Mouse (Mus musculus) neural tube, embryonic 12.5 days (tissue): ENCODE results near the gene Mrgpra4. TPM values are rescaled to one million over a fixed set of nuclear protein-coding genes. Genes with fewer than 3 reads are reported as not detected.

Source experiments
- ATAC-seq: fragments of 200-750 bp; cut with Nextera tagmentation; 2 replicates; pipeline ENCODE4 v1.8.0; 2017; ENCODE audit warnings: low read depth, mild to moderate bottlenecking, moderate TSS enrichment, moderate library complexity; ENCODE audit not compliant: low FRiP score
- H3K27ac ChIP-seq: fragments of 300-500 bp; sonication (generic); 2 replicates; pipeline ENCODE4 v1.5.1; 2016
- H3K27me3 ChIP-seq: fragments of 300-500 bp; sonication (generic); replicated peaks from 2 replicates; pipeline ENCODE4 v1.6.1; 2016; ENCODE audit warnings: mild to moderate bottlenecking
- H3K36me3 ChIP-seq: fragments of 300-500 bp; sonication (generic); 2 replicates; pipeline ENCODE4 v1.6.1; 2016; ENCODE audit warnings: mild to moderate bottlenecking
- H3K4me1 ChIP-seq: fragments of 300-500 bp; sonication (generic); 2 replicates; pipeline ENCODE4 v1.6.1; 2016
- H3K4me2 ChIP-seq: fragments of 300-500 bp; sonication (generic); replicated peaks from 2 replicates; pipeline ENCODE4 v1.6.1; 2016; ENCODE audit warnings: mild to moderate bottlenecking
- H3K4me3 ChIP-seq: fragments of 300-500 bp; sonication (generic); 2 replicates; pipeline ENCODE4 v1.5.1; 2016
- H3K9ac ChIP-seq: fragments of 300-500 bp; sonication (generic); 2 replicates; pipeline ENCODE4 v1.6.1; 2016; ENCODE audit warnings: mild to moderate bottlenecking
- H3K9me3 ChIP-seq: fragments of 300-500 bp; sonication (generic); 2 replicates; pipeline ENCODE4 v1.6.1; 2016; ENCODE audit warnings: mild to moderate bottlenecking
- WGBS: fragments of 180-500 bp; shearing (Covaris S2); methylation state at CpG from one replicate; pipeline ENCODE4 v1.1.7; 2016; 5-methylcytosine and 5-hydroxymethylcytosine counted together
- polyA plus RNA-seq: library from polyadenylated mRNA; unstranded; fragments of >200 nt; fragmentation: Nextera tagmentation; extraction: Ambion mirVana; gene quantifications from 2 replicates; pipeline ENCODE4 v1.2.1, GENCODE M21; 2016

The Mrgpra4 gene
- not detected in 2 replicates for polyA plus RNA-seq

DNA sequence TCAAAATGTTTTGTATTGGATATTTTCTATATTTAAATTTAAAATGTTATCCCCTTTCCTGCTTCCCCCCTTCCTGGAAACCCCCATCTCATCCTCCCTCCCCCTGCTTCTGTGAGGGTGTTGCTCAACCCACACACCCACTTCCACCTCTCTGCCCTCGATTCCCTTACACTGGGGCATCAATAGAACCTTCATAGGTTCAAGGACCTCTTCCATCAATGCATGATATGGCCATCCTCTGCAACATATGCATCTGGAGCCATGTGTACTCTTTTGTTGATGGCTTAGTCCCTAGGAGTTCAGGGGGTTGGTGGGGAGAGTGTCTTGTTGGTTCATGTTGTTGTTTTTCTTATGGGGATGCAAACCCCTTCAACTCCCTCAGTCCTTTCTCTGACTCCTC, at the start of gene Mrgpra4:
Gene Mrgpra4, minus strand, starts transcription at position 101 of the 400 bp plus-strand sequence.
- Histone ChIP-seq H3K27me3 (no peaks in the 10 kb centered on the region), H3K4me3 (no peak within 1 kb of the TSS), H3K9me3 (peaks cover 6% of the 10 kb centered on the region; the same call in 1 of the 2 replicates), H3K4me2 (no peak within 1 kb of the TSS), H3K27ac (no peak within 1 kb of the TSS), H3K4me1 (no peaks in the 10 kb centered on the region), H3K9ac (no peak within 1 kb of the TSS), H3K36me3 (no peaks in the 10 kb centered on the region)
- no peak for ATAC-seq
- 71% methylated on average over 1 of the region's 1 CpGs for WGBS

DNA sequence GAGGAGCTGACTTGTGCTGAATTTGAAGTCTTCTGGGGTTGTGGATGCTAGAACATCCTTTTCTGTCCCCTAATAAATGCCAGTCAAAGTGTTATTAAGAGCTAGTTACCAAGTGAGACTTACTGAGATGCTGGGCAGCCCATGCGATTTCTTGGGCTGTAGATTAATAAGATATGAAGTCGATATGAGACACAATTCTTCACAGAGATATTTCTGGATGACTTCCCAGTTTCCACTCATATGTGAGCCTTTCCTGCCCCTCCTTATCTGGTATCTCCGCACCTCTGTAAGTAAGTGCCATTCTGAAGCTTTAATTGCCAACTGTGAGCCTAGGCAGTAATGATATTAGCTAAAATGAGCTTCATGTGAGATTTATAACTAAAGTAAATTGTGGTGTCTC, 45.6 kb upstream of the Mrgpra4 start, which contains the start of gene Mrgprx1:
Gene Mrgprx1, minus strand, starts transcription at position 101 of the 400 bp plus-strand sequence.
- Histone ChIP-seq H3K9ac (no peak within 1 kb of the TSS), H3K9me3 (0 out of 2 replicates have a peak, but pooled peaks cover 4% of the 10 kb centered on the region), H3K4me3 (no peak within 1 kb of the TSS), H3K4me2 (no peak within 1 kb of the TSS), H3K36me3 (no peaks in the 10 kb centered on the region), H3K27me3 (no peaks in the 10 kb centered on the region), H3K27ac (no peak within 1 kb of the TSS), H3K4me1 (no peaks in the 10 kb centered on the region)
- no peak for ATAC-seq
- WGBS = 91% methylated on average over 3 of the region's 3 CpGs

DNA sequence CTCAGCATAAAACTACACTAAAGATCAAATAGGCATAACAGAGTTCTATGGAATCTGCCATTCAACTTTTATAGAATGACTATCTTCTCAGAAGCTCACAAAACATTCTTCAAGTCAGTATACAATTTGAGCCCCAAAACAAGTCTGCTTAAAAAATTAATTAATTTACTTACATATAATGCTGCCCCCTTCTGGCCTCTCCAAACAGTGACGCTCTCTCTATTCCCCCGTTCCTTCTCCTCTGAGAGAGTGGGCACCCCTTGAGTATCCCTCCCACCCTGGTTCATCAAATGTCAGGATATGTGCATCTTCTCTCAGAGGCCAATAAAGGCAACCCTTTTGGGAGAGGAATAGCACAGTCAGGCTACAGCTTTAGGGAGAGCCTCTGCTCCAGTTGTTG, 36.0 kb upstream of the Mrgpra4 start:
- Histone ChIP-seq H3K27me3 (no peaks in the 10 kb centered on the region), H3K9me3 (no peaks in the 10 kb centered on the region), H3K4me1 (no peaks in the 10 kb centered on the region), H3K4me2 (no peak overlapping the region), H3K36me3 (no peaks in the 10 kb centered on the region), H3K9ac (no peak overlapping the region), H3K4me3 (no peak overlapping the region), H3K27ac (no peak overlapping the region)
- WGBS = 60% methylated on average over 2 of the region's 2 CpGs
- no peak for ATAC-seq

DNA sequence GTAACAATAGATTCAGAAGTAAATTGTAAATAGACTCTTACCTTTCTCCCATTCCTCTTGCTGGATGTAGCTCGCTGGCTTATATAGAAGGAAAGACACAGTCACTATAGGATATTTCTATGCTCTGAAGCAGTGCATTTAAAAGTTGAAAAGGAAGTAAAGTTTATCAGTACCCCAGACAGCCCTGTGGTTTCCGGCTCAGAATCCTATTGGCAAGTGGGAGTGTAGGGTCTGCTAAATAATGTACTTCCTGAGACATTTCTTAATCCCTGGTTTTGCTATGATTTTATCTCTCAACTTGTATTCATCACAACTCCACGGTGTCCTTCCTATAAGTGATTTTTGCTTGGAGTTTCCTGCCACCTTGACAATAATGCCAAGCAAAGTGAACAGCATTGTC, 13.8 kb upstream of the Mrgpra4 start:
- WGBS = 82% methylated on average over 3 of the region's 3 CpGs
- no peak for ATAC-seq
- no peak overlapping the region for H3K4me3 ChIP-seq
- no peaks in the 10 kb centered on the region for H3K4me1 ChIP-seq
- 0 out of 2 replicates have a peak, but pooled peaks cover 5% of the 10 kb centered on the region for H3K9me3 ChIP-seq
- no peak overlapping the region for H3K27ac ChIP-seq
- no peak overlapping the region for H3K9ac ChIP-seq
- H3K27me3 ChIP-seq = no peaks in the 10 kb centered on the region
- H3K4me2 ChIP-seq = no peak overlapping the region
- no peaks in the 10 kb centered on the region for H3K36me3 ChIP-seq

DNA sequence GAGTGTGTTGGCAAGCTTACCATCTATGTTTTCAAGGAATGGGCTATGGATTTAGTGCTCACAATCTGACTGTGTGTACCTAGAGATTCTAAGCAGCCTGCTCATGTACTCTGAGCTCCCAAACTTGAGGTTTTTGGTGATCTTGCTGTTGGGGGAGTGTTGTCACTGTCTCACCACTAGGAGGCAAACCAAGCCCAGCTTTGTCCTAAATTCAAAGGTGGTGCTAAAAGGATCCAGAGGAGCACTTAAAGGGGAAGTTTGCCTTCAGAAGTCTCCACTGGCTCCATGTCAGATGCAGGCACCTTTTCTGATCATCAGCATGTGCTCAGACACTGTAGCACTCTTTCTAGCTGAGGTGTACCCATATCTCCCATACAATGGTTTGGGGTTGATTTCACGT, 4.9 kb upstream of the Mrgpra4 start:
- no peak overlapping the region for H3K9ac ChIP-seq
- H3K4me2 ChIP-seq = no peak overlapping the region
- WGBS = 65% methylated on average over 1 of the region's 1 CpGs
- H3K27me3 ChIP-seq = no peaks in the 10 kb centered on the region
- H3K4me3 ChIP-seq = no peak overlapping the region
- H3K9me3 ChIP-seq = peaks cover 6% of the 10 kb centered on the region; the same call in 1 of the 2 replicates
- no peak for ATAC-seq
- no peak overlapping the region for H3K27ac ChIP-seq
- H3K36me3 ChIP-seq = no peaks in the 10 kb centered on the region
- no peaks in the 10 kb centered on the region for H3K4me1 ChIP-seq

Other genes starting within 250 kb of the Mrgpra4 start
- not detected in 2 replicates for gene Mrgprx1, start 45.5 kb upstream of the Mrgpra4 start, polyA plus RNA-seq
- gene Mrgprb5, start 186.9 kb upstream of the Mrgpra4 start, polyA plus RNA-seq = not detected in 2 replicates
- not detected in 2 replicates for gene Mrgprb4, start 217.2 kb upstream of the Mrgpra4 start, polyA plus RNA-seq